Mouse (Mus musculus) midbrain, embryonic 12.5 days (tissue): ENCODE results near the gene 4930505A04Rik. TPM values are rescaled to one million over a fixed set of nuclear protein-coding genes. Genes with fewer than 3 reads are reported as not detected.
"Not testable (repeated sequence)": the region's sequence is repeated elsewhere in the genome, so short reads cannot be mapped to it uniquely, and the experiment has no call there.

Experiments used
- ATAC-seq: fragments of 200-750 bp; cut with Nextera tagmentation; 2 replicates; pipeline ENCODE4 v1.8.0; 2017; ENCODE audit warnings: low read depth, moderate TSS enrichment, moderate library complexity; ENCODE audit not compliant: low FRiP score
- H3K27ac ChIP-seq: fragments of 300-500 bp; sonication (generic); replicated peaks from 2 replicates; pipeline ENCODE4 v1.5.1; 2016; ENCODE audit warnings: mild to moderate bottlenecking
- H3K27me3 ChIP-seq: fragments of 300-500 bp; sonication (generic); 2 replicates; pipeline ENCODE4 v1.6.1; 2016; ENCODE audit warnings: mild to moderate bottlenecking
- H3K36me3 ChIP-seq: fragments of 300-500 bp; sonication (generic); 2 replicates; pipeline ENCODE4 v1.6.1; 2016
- H3K4me1 ChIP-seq: fragments of 300-500 bp; sonication (generic); 2 replicates; pipeline ENCODE4 v1.6.1; 2016
- H3K4me2 ChIP-seq: fragments of 300-500 bp; sonication (generic); replicated peaks from 2 replicates; pipeline ENCODE4 v1.6.1; 2016; ENCODE audit warnings: mild to moderate bottlenecking, moderate library complexity
- H3K4me3 ChIP-seq: fragments of 300-500 bp; sonication (generic); 2 replicates; pipeline ENCODE4 v1.5.1; 2016; ENCODE audit warnings: mild to moderate bottlenecking
- H3K9ac ChIP-seq: fragments of 300-500 bp; sonication (generic); replicated peaks from 2 replicates; pipeline ENCODE4 v1.6.1; 2016; ENCODE audit warnings: mild to moderate bottlenecking, moderate library complexity
- H3K9me3 ChIP-seq: fragments of 300-500 bp; sonication (generic); 2 replicates; pipeline ENCODE4 v1.6.1; 2016; ENCODE audit warnings: mild to moderate bottlenecking
- WGBS: fragments of 180-500 bp; shearing (Covaris S2); methylation state at CpG from one replicate; pipeline ENCODE4 v1.1.7; 2016; 5-methylcytosine and 5-hydroxymethylcytosine counted together
- polyA plus RNA-seq: library from polyadenylated mRNA; unstranded; fragments of >200 nt; fragmentation: Nextera tagmentation; extraction: Ambion mirVana; gene quantifications from 2 replicates; pipeline ENCODE4 v1.2.1, GENCODE M21; 2016

The 4930505A04Rik gene
- polyA plus RNA-seq, 1 experiment from 2014 or later, result not detected

DNA sequence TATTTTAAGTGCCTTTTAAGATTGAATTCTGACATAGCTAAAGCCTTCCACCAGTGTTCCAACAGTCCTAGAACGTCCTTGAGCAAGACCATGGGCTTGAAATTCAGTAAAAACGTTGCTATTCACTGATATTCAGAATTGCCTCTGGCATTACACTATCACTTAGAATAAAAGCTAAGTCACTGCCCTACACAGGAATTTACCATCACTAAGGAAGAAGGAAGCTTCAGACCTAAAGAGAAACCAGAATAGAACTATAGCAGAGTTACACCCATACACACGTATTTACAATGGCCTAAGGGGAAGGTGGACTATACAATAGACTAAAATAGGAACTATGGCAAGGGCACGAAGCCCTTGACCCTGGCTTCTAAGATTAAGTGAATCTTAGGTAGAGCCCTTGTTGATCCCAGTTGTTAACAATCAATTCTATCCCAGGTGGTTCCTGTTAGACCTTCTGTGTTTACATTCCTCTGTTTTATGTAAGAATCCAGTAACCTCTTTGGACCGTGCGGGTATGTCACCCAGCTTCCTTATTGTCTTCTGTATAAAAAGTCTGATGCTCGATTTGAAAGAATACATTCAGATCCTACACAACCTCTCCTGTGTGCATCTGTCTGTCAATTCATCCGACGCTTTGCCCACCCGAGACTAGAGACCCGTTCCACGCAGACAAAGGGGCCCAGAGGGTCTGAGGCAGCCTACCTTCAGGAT, 27.3 kb downstream of the 4930505A04Rik start:
- not testable (repeated sequence) for ATAC-seq, H3K4me1 ChIP-seq, H3K9me3 ChIP-seq, H3K36me3 ChIP-seq, H3K27me3 ChIP-seq, H3K27ac ChIP-seq, H3K4me2 ChIP-seq, H3K9ac ChIP-seq, H3K4me3 ChIP-seq
- WGBS, result 88% methylated on average over 12 of the region's 12 CpGs

DNA sequence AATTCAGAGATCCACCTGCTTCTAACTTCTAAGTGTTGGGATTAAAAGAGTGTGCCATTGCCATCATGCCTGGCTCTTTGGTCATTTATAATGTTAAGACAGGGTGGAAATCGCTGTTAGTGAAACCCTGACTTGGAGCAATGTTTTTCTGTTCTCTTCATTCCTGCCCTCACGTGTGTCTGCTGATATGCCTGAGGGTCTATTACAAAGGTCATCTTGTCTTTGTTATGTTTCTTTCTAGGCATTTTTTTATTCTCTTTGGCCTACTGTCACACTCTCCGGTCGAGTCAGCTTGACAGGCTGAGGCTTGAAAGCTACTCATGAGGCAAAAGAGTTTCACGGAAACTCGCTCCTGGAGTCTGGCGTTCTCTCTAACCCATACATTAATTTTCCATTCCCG, 27.9 kb downstream of the 4930505A04Rik start:
- H3K4me1 ChIP-seq, result no peaks in the 10 kb centered on the region
- no peak overlapping the region for H3K4me3 ChIP-seq
- no peak overlapping the region for H3K9ac ChIP-seq
- H3K27me3 ChIP-seq, result no peaks in the 10 kb centered on the region
- ATAC-seq, result no peak
- no peaks in the 10 kb centered on the region for H3K9me3 ChIP-seq
- WGBS, result 88% methylated on average over 8 of the region's 8 CpGs
- no peak overlapping the region for H3K4me2 ChIP-seq
- H3K36me3 ChIP-seq, result no peaks in the 10 kb centered on the region
- H3K27ac ChIP-seq, result no peak overlapping the region

GRCm38 (mm10) chr11:30433256-30433950, 38.2 kb downstream of the 4930505A04Rik start:
- ATAC-seq, result no peak
- H3K4me1 ChIP-seq, result no peaks in the 10 kb centered on the region
- 93% methylated on average over 2 of the region's 2 CpGs for WGBS
- H3K9me3 ChIP-seq, result no peaks in the 10 kb centered on the region
- H3K36me3 ChIP-seq, result no peaks in the 10 kb centered on the region
- no peak overlapping the region for H3K27ac ChIP-seq
- H3K4me3 ChIP-seq, result no peak overlapping the region
- no peak overlapping the region for H3K4me2 ChIP-seq
- no peaks in the 10 kb centered on the region for H3K27me3 ChIP-seq
- no peak overlapping the region for H3K9ac ChIP-seq

DNA sequence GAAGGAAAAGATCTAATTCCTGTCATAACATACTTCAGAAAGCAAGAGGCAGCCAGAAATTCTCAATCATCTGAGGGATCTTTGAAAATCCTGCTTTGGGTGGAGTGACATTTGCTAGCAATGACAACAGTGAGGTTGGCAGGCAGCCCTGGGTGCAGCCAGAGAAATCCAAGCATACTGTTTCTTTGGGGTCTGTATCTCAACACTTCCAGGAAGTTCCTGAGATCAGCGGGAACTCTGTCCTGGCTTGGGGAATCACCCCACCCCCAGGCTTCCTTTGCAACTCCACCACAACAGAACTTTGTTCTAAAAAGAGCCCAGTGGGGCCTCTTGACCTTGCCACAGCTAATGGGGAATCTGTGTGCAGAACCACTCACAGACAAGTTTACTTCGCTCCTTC, 66.0 kb downstream of the 4930505A04Rik start:
- no peaks in the 10 kb centered on the region for H3K36me3 ChIP-seq
- H3K27ac ChIP-seq, result no peak overlapping the region
- no peak for ATAC-seq
- 70% methylated on average over 2 of the region's 2 CpGs for WGBS
- H3K4me3 ChIP-seq, result no peak overlapping the region
- no peaks in the 10 kb centered on the region for H3K27me3 ChIP-seq
- H3K4me2 ChIP-seq, result no peak overlapping the region
- no peaks in the 10 kb centered on the region for H3K4me1 ChIP-seq
- H3K9me3 ChIP-seq, result no peaks in the 10 kb centered on the region
- no peak overlapping the region for H3K9ac ChIP-seq

- Histone ChIP-seq H3K4me2 (no peak overlapping the region), H3K4me1 (no peaks in the 10 kb centered on the region), H3K9ac (no peak overlapping the region), H3K9me3 (no peaks in the 10 kb centered on the region), H3K27me3 (no peaks in the 10 kb centered on the region), H3K36me3 (no peaks in the 10 kb centered on the region), H3K27ac (no peak overlapping the region), H3K4me3 (no peak overlapping the region)
- ATAC-seq, result no peak
- 71% methylated on average over 4 of the region's 4 CpGs for WGBS
Measured at GRCm38 (mm10) chr11:30404619-30405200, 66.9 kb downstream of the 4930505A04Rik start.

GRCm38 (mm10) chr11:30394351-30394750, 77.3 kb downstream of the 4930505A04Rik start:
- H3K36me3 ChIP-seq, result no peaks in the 10 kb centered on the region
- H3K4me3 ChIP-seq, result no peak overlapping the region
- ATAC-seq, result no peak
- no peaks in the 10 kb centered on the region for H3K27me3 ChIP-seq
- no peak overlapping the region for H3K4me2 ChIP-seq
- H3K9ac ChIP-seq, result no peak overlapping the region
- no peaks in the 10 kb centered on the region for H3K4me1 ChIP-seq
- no peak overlapping the region for H3K27ac ChIP-seq
- no peaks in the 10 kb centered on the region for H3K9me3 ChIP-seq

- H3K4me3 ChIP-seq, result no peak overlapping the region
- no peak overlapping the region for H3K4me2 ChIP-seq
- no peak overlapping the region for H3K27ac ChIP-seq
- H3K36me3 ChIP-seq, result no peaks in the 10 kb centered on the region
- no peaks in the 10 kb centered on the region for H3K4me1 ChIP-seq
- no peak overlapping the region for H3K9ac ChIP-seq
- no peaks in the 10 kb centered on the region for H3K27me3 ChIP-seq
- ATAC-seq, result no peak
- no peaks in the 10 kb centered on the region for H3K9me3 ChIP-seq
Measured at GRCm38 (mm10) chr11:30383076-30383475, 88.6 kb downstream of the 4930505A04Rik start.

Other genes starting within 250 kb of the 4930505A04Rik start
- gene Sptbn1, start 203.7 kb downstream of the 4930505A04Rik start, polyA plus RNA-seq, result 105 and 108 TPM in 2 replicates
- 14.1 and 16.3 TPM in 2 replicates for gene Acyp2, start 177.8 kb upstream of the 4930505A04Rik start, polyA plus RNA-seq